Mouse (Mus musculus) urinary bladder, postnatal 25 days (tissue): Measurements from ENCODE around the gene Slc25a44.
"Not testable (repeated sequence)": the region's sequence is repeated elsewhere in the genome, so short reads cannot be mapped to it uniquely, and the experiment has no call there.

ENCODE experiments used
- DNase-seq: peaks from one replicate; pipeline ENCODE4 v3.0.0; 2022; ENCODE audit warnings: low spot score

The Slc25a44 gene

GRCm38 (mm10) chr3:88367517-88367916 lies 57.4 kb downstream of the Slc25a44 start:
- not testable (repeated sequence) for DNase-seq

DNA sequence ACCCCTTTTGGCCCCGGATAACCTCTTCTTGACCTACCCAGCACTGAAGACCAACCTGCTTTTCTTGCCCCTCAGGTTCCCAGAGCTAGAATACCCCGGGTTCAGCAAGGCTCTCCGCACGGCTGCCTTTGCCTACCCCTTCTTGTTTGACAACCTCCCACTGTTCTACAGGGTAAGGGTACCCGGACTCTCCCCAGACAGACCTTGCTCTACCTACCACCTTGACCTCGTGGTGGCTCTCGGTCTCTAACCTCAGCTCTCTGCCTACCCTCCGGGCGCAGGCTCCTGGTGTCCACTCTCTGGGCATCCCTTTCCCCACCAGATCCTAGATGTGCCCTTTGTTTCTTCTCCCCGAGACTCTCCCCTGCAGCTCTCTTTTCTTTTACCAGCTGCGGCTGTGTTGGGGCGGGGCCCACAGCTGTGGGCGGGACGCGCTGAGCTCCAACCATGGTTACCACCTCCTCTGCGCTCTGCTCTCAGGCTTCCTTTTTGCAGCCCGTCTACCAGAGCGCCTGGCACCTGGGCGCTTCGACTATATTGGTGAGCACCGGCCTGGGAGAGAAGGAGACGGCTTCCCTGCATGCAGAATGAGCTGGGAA lies 58.0 kb downstream of the Slc25a44 start:
- not testable (repeated sequence) for DNase-seq

DNA sequence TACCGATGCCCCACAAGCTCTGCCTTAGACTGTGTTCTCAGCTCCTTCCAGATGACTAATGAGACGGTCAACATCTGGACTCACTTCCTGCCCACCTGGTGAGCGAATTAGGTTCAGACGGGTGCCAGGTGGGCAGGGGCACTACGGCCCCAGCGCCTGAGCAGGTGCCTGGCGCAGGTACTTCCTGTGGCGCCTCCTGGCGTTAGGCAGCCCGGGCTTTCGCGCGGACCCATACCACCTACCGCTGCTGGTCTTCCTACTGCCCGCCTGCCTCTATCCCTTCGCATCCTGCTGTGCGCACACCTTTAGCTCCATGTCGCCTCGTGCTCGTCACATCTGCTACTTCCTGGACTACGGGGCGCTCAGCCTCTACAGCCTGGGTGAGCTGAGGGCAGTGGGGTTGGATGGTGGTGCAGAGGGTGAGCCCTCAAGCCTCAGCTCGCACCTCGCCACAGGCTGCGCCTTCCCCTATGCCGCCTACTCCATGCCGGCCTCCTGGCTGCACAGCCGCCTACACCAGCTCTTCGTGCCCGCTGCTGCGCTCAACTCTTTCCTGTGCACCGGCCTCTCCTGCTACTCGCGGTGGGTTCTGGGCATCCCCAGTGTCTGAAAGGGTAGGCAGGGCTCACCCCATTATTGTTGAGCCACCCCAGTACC lies 59.1 kb downstream of the Slc25a44 start:
- DNase-seq, result no peak

DNA sequence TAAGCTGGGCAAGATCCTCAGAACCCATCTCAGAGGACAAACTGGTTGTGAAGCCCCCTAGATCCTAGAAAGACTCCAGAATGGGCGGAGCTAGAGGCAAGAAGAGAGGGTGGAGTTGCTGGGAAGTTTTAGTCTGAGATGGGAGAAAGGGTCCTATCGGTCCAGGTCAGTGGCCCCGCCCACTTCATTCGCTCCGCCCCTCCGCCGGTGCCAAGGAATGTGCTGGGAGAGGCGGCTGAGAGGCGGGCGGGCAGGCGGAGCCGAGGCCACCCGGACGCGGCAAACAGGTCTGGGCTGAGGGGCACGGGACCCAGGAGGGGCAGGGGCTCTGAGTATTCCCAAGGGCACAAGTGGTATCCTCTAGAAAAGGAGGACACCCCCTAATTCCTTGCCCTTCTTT lies 60.6 kb downstream of the Slc25a44 start, which contains the start of gene Paqr6:
Gene Paqr6, plus strand, starts transcription at position 248 of the 400 bp plus-strand sequence.
- peak; percentile 80 for DNase-seq

DNA sequence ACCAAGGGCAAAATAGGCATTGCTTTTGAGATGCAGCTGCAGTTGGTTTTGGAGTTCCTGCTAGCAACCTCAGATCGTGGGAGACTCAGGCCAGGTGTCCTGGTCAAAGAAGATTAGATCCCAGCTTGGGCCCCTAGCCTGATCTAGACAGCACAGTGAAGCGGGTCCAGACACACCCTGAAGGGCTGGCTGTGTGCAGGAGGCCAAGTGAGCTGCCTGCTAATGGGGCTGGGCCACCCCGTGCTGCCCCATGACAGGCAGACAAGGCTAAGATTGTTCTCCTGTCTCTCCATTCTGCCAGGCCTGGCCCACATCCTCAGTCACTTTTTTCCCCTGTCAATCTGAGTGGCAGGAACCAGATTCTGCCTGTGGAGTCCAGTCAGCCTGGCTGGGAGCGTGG lies 61.2 kb downstream of the Slc25a44 start:
- no peak for DNase-seq

DNA sequence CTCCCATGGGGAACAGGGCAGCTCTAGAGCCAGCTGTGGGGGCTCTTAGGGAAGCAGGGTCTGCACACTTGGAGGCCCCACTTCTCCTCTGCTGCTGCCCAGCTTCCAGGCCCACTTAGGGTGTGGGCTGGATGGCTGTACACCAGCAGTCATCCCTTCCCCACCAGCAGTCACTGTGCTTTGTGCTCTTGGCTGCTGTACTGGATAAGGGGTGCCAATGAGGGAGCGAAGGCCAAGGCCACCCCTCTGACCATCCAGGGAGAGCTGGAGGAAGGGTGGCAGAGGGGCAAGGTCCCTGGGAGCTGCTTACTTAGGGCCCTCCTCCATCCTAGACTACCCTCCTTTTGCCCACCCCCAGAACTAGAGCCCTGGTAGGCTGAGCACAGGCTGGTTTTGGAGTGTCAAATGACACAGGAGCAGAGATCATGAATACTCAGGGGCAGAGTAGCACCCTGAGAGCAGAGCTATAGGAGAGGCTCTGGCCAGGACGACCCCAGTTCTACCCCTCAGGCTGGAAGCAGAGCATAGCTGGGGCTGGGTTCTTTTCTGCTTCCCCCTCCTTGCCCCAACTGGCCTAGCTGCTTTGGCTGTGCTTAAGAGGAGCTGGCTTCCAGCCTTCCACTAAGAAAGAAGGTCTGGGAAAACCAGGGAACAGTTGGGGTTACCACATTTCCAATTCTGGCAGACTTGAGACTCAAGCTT lies 63.2 kb downstream of the Slc25a44 start:
- no peak for DNase-seq

DNA sequence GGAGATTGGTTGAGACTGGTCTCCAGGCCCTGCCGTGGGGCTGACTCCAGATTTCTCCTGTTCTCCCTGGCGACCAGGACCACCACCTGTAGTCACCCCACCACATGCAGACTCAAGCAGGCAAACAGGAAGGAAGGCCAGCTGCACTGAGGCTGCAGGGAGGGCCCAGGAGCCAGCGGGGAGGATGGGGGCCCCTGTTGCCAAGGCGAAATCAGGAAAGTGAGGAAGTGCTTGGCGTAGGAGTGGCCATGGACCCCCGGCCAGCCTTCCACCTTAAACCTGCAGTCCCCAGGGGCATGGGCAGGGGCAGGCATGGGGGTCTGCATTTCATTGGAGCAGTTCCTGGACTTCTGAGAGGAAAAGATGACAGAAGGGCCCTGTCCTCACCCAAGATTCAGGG lies 63.8 kb downstream of the Slc25a44 start:
- no peak for DNase-seq
